Mouse (Mus musculus): ENCODE results near the gene Col18a1.

Gene Col18a1

DNA sequence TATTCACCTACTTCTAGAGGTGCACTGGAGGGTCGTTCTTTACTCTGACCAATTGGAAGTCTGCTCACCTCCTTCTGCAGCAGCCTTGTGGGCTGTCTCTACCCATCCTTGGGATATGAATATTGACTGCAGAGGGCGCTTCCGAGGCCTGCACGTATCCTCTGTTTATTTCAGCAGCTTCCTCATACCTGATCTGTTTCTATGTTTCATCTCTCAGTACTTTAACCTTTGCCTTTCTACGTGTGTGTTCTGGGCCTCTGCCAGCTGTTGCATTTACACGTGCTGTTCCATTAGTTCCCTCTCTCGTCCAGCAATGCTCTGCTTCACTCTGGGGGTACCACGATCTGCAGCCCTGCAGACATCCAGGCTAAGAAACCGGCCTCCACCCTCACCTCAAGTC, 148.7 kb downstream of the Col18a1 start:
- no peak for DNase-seq (ENCODE audit: extremely low read depth, low read depth, low spot score)

DNA sequence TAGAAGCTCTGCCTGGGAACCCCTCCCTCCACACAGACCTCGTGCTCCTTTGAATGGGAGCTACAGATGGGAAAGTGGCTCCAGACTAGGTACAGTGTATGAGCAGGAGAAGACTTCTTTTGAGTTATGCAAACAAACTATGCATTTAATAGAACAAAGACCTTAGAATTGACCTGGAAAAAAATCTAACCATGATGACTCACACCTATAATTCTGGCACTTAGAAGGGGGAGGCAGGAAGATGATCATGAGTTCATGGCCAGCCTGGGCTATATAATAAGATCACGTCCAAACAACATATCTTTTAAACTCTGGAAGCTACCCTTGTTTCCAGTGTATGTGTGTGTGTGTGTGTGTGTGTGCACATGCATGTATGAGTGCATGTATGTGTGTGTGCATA, 149.3 kb downstream of the Col18a1 start:
- DNase-seq (ENCODE audit: extremely low read depth, low read depth, low spot score): no peak

- DNase-seq (ENCODE audit: extremely low read depth, low read depth, low spot score): no peak
These were observed 149.8 kb downstream of the Col18a1 start for GRCm38 (mm10) chr10:77016499-77016898.

- no peak for DNase-seq (ENCODE audit: extremely low read depth, low read depth, low spot score)
These were observed 150.3 kb downstream of the Col18a1 start for GRCm38 (mm10) chr10:77016080-77016479.

DNA sequence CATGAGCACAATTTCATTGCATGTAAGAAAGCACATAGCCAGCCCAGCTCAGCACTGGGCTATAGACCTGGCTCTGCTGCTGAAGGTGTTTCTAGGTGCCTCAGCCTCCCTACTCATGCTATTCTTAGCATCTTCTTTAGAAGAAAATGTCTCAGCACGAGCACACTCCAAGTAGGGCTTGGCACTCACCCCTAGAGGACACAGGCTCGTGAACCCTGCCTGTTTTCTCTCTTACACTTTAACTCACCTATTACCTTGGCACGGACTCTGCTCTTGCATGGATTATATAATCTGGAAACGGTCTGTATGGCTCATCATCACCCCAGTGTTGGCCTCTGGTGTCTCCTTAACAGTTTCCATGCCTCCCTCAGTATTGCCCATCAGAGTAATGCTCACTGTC, 154.7 kb downstream of the Col18a1 start:
- DNase-seq (ENCODE audit: extremely low read depth, low read depth, low spot score): no peak

DNA sequence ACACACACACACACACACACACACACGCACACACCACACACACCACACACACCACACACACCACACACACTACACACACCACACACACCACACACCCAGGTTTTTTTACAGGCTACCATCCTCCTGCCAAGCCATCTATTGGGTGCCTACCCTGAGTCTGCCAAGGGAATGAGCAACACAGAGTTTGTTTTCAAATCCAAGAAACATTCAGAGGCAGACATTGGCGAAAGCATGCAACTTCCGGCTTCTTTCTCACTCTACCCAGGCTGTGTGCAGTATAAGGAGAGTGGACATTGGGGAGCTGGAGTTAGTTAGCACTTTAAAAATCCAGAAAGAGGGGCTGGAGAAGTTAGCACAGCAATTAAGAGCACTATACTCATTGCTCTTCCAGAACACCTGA, 157.7 kb downstream of the Col18a1 start:
- no peak for DNase-seq (ENCODE audit: extremely low read depth, low read depth, low spot score)

DNA sequence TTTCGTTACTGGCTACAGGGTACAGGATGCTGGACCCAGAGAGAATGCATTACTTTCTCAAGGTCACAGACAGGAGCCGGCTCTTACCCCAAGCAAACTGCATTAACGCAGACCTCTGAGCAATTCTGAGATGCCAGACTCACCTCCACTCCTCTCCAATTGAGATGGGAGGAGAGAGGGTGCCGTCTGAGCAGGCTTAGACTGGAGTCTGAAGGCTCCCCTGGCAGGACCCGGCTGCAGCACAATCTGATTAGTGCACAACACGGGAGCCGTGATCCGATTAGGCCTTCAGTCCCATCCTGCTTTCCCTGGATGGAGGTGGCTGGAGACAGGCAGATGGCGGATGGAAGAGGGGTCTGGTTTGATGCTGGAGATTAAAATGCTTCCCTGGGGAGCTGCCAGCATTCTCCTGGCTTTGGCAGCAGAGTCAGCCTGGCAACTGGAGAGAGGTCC, 158.2 kb downstream of the Col18a1 start:
- no peak for DNase-seq (ENCODE audit: extremely low read depth, low read depth, low spot score)

DNA sequence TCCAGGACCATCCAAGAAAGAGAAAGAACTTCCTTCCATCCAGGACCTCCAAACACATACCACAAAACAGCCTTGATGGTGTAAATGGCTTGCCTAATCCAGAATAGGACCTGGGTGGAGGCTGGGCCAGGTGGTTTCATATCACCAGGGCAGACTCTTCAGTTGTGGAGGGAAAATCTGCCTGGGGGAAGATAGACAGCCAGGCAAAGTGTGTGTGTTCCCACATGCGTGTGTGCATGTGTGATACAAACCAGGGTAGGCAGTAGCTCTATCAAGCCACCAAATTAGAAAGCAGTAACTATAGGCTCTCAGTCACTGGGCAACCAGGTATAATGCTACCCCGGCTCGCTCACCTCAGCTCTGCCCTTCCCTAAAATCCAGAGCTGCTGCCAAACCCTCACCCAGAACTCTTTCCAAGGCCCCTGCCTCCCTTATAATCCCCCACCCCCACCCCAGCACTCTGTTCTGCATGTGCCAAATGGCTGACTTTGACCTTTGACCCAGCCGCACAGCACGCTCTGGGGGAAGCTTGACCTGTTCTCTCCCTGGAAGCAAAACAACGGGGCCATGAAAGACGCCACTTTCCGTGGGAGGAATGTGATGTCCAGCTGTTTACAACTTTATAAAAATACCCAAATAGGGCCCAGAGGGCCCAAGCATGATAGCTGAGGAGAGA, 158.8 kb downstream of the Col18a1 start:
- no peak for DNase-seq (ENCODE audit: extremely low read depth, low read depth, low spot score)

GRCm38 (mm10) chr10:77004936-77005335, 161.4 kb downstream of the Col18a1 start:
- DNase-seq (ENCODE audit: extremely low read depth, low read depth, low spot score): no peak
